Mouse (Mus musculus) brain, embryonic 14.5 days (tissue): ENCODE data around the gene Rab13.

Experiments used
- CTCF ChIP-seq: fragments of 200-500 bp; IDR thresholded peaks from 2 replicates; pipeline ENCODE4 v1.5.1; 2012; ENCODE audit warnings: inconsistent platforms, mild to moderate bottlenecking, moderate library complexity, borderline replicate concordance; ENCODE audit not compliant: insufficient read depth, insufficient read length; ENCODE audit errors: extremely low read depth
- POLR2A ChIP-seq: fragments of 200-500 bp; IDR thresholded peaks from 2 replicates; pipeline ENCODE4 v1.6.1; 2012; ENCODE audit warnings: mild to moderate bottlenecking, inconsistent platforms, borderline replicate concordance; ENCODE audit not compliant: poor library complexity, insufficient read depth, insufficient read length, severe bottlenecking; ENCODE audit errors: extremely low read depth

DNA sequence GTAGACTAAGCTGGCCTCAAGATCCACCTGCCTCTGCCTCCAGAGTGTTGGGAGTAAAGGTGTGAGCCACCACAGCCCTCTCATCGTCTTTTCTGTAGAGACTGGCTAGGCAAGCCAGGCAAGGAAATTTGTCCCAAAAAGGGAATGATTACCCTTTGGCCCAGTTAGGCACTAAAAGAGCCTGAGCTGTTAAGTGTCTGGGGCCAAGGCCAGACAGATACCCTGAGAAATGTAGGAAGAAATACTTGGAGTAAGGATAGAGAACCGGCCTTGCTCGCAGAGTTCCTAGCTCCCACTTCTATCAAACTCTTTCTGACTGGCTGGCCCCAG is 34.1 kb downstream of the Rab13 start:
- TF ChIP-seq CTCF (no peak), POLR2A (no peak)
